Mouse (Mus musculus) spleen, adult 2 months (tissue): ENCODE measurements around the gene Cfap69. TPM values are rescaled to one million over a fixed set of nuclear protein-coding genes. Genes with fewer than 3 reads are reported as not detected.

Experiments used
- DNase-seq, 2 experiments: peaks; one replicate each; pipeline versions ENCODE4 v3.0.0 to v3.0.0-alpha.2; 2012 to 2021; ENCODE audit warnings: low spot score in 2 of 2, low read depth in 1 of 2
- H3K27ac ChIP-seq: fragments of 200-500 bp; 2 replicates; pipeline ENCODE4 v1.5.1; 2012; ENCODE audit warnings: low read length, inconsistent platforms; ENCODE audit not compliant: insufficient read depth
- H3K27me3 ChIP-seq: fragments of 200-500 bp; 2 replicates; pipeline ENCODE4 v1.6.1; 2012; ENCODE audit warnings: mild to moderate bottlenecking, moderate library complexity, low read length, inconsistent platforms; ENCODE audit not compliant: control insufficient read depth, insufficient read depth
- H3K36me3 ChIP-seq: fragments of 200-500 bp; 2 replicates; pipeline ENCODE4 v1.6.1; 2012; ENCODE audit warnings: mild to moderate bottlenecking, low read length, inconsistent platforms; ENCODE audit not compliant: control insufficient read depth, insufficient read depth
- H3K4me1 ChIP-seq: fragments of 200-500 bp; 2 replicates; pipeline ENCODE4 v1.6.1; 2011; ENCODE audit warnings: inconsistent platforms; ENCODE audit not compliant: control insufficient read depth, insufficient read depth, insufficient read length
- H3K4me3 ChIP-seq: fragments of 200-500 bp; 2 replicates; pipeline ENCODE4 v1.5.1; 2011; ENCODE audit warnings: mild to moderate bottlenecking, inconsistent platforms; ENCODE audit not compliant: insufficient read depth, insufficient read length; ENCODE audit errors: extremely low read depth
- CTCF ChIP-seq: fragments of 200-500 bp; IDR thresholded peaks from 2 replicates; pipeline ENCODE4 v1.5.1; 2011; ENCODE audit warnings: mild to moderate bottlenecking, inconsistent platforms; ENCODE audit not compliant: insufficient read depth, insufficient read length, insufficient replicate concordance; ENCODE audit errors: extremely low read depth
- POLR2A ChIP-seq: fragments of 200-500 bp; IDR thresholded peaks from 2 replicates; pipeline ENCODE4 v1.6.1; 2011; ENCODE audit warnings: low read depth, low read length, inconsistent platforms
- WGBS: fragments of 180-500 bp; shearing (Covaris S2); methylation state at CpG from one replicate; pipeline ENCODE4 v1.1.7; 2018; 5-methylcytosine and 5-hydroxymethylcytosine counted together
- polyA plus RNA-seq: library from polyadenylated mRNA; depleted of rRNA; stranded (reverse); fragments of >200 nt; gene quantifications from 2 replicates; pipeline ENCODE4 v1.2.3, GENCODE M21; 2012; rRNA removed

Gene Cfap69
- polyA plus RNA-seq, 1 experiment, result 0.06 TPM

GRCm38 (mm10) chr5:5559079-5559740, 104.8 kb downstream of the Cfap69 start, which contains the start of gene Gtpbp10:
Gtpbp10 (minus strand) TSS chr5:5559538.
- WGBS, result under 1% methylated on average over 43 of the region's 43 CpGs

DNA sequence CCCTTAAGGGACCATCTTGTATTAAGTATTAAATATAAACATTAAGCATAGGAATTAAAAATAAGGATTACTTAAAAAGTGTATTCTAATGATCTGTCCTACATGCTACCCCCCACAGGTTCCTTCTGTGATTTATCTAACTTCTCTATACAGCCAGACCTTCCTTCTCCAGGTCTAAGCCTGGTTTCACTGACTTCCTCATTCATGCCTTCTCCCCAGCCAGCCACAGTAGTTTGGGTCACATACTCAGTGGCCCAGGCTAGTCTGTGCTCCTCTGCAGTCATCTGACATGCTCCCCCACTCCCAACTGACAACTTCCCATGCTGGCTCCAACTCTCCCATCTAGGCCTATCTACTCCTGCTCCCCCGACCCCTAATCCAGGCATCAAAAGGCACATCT, 112.9 kb downstream of the Cfap69 start:
- Histone ChIP-seq H3K27ac (no peak overlapping the region), H3K27me3 (no peaks in the 10 kb centered on the region), H3K4me1 (no peaks in the 10 kb centered on the region), H3K36me3 (peaks cover 4% of the 10 kb centered on the region; the same call in 1 of the 2 replicates), H3K4me3 (no peak overlapping the region)
- 69% methylated on average over 1 of the region's 1 CpGs for WGBS
- no peak for TF ChIP-seq POLR2A
- no peak for TF ChIP-seq CTCF
- DNase-seq, result no peak

More at GRCm38 (mm10) chr5:5559079-5559740, 104.8 kb downstream of the Cfap69 start, which contains the start of gene Gtpbp10:
- TF ChIP-seq POLR2A (peak; percentile 15), CTCF (no peak)
- peak within 1 kb of the TSS; percentile 1; the same call in 1 of the 2 replicates for H3K27ac ChIP-seq
- peak within 1 kb of the TSS; percentile 71 for H3K4me3 ChIP-seq
- peaks cover 1% of the 10 kb centered on the region; the same call in 1 of the 2 replicates for H3K36me3 ChIP-seq
- H3K4me1 ChIP-seq, result no peaks in the 10 kb centered on the region; the same call in 1 of the 2 replicates
- H3K27me3 ChIP-seq, result no peaks in the 10 kb centered on the region
- peak; percentile 78 to 83 for DNase-seq

DNA sequence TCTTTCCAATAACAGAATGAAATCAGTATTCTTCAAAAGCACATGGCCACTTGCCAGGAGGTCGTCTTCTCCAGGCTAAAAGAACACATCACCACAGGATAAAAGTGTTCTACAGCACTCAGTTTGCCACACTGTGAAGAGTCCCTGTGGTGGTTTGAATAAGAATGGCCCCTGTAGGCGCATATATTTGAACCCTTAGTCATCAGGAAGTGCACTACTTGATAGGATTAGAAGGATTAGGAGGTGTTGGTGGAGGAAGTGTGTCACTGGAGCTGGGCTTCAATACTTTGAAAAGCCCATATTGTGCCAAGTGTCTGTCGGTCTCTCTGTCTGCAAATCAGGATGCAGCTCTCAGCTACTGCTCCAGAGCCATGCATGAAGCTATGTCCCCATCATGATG, 123.7 kb downstream of the Cfap69 start:
- peaks cover 14% of the 10 kb centered on the region for H3K36me3 ChIP-seq
- no peaks in the 10 kb centered on the region for H3K27me3 ChIP-seq
- H3K27ac ChIP-seq, result no peak overlapping the region
- no peak overlapping the region for H3K4me3 ChIP-seq
- 91% methylated on average over 3 of the region's 3 CpGs for WGBS
- no peak for TF ChIP-seq POLR2A
- TF ChIP-seq CTCF, result no peak
- DNase-seq, result no peak
- H3K4me1 ChIP-seq, result no peaks in the 10 kb centered on the region

DNA sequence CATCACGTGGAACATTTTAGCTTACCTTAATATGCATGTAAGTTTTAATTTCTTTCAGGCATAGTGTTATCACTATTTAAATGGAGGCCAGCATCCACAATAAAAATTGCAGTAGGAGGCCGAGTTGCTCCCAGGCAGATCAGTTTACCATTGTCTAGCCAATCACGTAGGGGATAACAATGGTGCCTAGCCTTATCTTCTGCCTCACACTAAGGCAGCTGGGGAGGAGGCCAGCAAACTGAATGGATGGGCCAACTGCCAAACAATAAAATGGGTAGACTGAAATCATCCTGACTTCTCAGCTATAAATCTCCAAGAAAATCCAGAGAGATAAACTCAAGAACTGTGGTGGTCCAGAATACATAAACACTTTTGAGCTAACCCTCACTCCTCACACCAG, 124.3 kb downstream of the Cfap69 start:
- WGBS, result 79% methylated on average over 3 of the region's 3 CpGs
- no peaks in the 10 kb centered on the region for H3K27me3 ChIP-seq
- no peak for DNase-seq
- H3K4me3 ChIP-seq, result no peak overlapping the region
- peaks cover 14% of the 10 kb centered on the region for H3K36me3 ChIP-seq
- no peak overlapping the region for H3K27ac ChIP-seq
- TF ChIP-seq CTCF (no peak), POLR2A (no peak)
- no peaks in the 10 kb centered on the region for H3K4me1 ChIP-seq

- Histone ChIP-seq H3K4me3 (no peak overlapping the region), H3K27me3 (no peaks in the 10 kb centered on the region), H3K36me3 (peaks cover 4% of the 10 kb centered on the region; the same call in 1 of the 2 replicates), H3K4me1 (no peaks in the 10 kb centered on the region), H3K27ac (no peak overlapping the region)
- TF ChIP-seq POLR2A (no peak), CTCF (no peak)
- WGBS, result 89% methylated on average over 1 of the region's 1 CpGs
- DNase-seq, result no peak
These were observed 127.9 kb downstream of the Cfap69 start for GRCm38 (mm10) chr5:5536131-5536530.

- DNase-seq, result no peak
- 96% methylated on average over 3 of the region's 3 CpGs for WGBS
- TF ChIP-seq CTCF (no peak), POLR2A (no peak)
- Histone ChIP-seq H3K36me3 (no peaks in the 10 kb centered on the region), H3K27me3 (no peaks in the 10 kb centered on the region), H3K4me3 (no peak overlapping the region), H3K27ac (no peak overlapping the region), H3K4me1 (no peaks in the 10 kb centered on the region)
These were observed 130.2 kb downstream of the Cfap69 start for GRCm38 (mm10) chr5:5533656-5534420.

Other genes starting within 250 kb of the Cfap69 start
- gene Cdk14, start 243.9 kb downstream of the Cfap69 start, polyA plus RNA-seq, result 1.9 and 2.9 TPM in 2 replicates
- gene 1700015F17Rik, start 185.1 kb downstream of the Cfap69 start, polyA plus RNA-seq, result not detected in 2 replicates
- gene Cldn12, start 149.3 kb downstream of the Cfap69 start, polyA plus RNA-seq, result 3.1 and 3.3 TPM in 2 replicates
- gene Gtpbp10, start 104.7 kb downstream of the Cfap69 start, polyA plus RNA-seq, result 1.0 and 1.1 TPM in 2 replicates
- gene Gm8773, start 90.4 kb downstream of the Cfap69 start, polyA plus RNA-seq, result 0.18 and 0.23 TPM in 2 replicates
- 0.22 and 0.38 TPM in 2 replicates for gene Steap2, start 30.3 kb upstream of the Cfap69 start, polyA plus RNA-seq
- not detected in 2 replicates for gene Steap1, start 85.1 kb upstream of the Cfap69 start, polyA plus RNA-seq